Mouse (Mus musculus): ENCODE measurements at regions not wholly inside any gene's neighbourhood (a gene's known extent, or its start where the extent isn't known, plus 50 kb on each side); places are given as distances from the start of the nearest gene placed in this dataset.

DNA sequence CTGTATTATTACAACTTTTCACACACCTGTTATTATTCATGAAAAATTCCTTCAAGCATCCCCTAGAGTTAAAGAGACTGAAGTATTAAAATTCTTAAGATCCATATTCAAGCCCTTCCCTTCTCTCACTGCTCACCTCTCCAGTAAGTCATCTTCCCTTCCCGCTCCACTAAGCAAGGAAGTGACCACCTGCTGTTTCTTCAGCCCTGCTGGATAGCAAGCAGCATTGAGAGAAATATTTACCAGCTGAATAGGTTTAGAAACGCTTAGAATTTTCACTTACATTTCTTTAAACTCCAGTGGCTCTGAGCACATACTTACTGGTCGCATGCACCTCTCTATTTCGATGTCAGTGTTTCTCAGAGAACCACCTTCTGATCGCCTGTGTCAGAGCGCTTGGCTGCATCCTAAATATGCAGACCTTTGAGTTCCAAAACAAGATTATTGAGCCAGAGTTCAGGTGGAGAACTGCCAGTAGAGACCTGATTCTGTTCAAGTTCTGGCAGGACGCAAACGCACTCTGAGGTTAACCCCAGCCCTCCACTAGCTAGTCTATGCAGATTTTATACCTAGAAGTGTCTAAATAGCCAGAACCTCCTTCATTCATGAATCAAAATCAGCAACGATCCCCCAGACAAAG, 314.9 kb downstream of the Mllt3 start:
- DNase-seq, result no peak

DNA sequence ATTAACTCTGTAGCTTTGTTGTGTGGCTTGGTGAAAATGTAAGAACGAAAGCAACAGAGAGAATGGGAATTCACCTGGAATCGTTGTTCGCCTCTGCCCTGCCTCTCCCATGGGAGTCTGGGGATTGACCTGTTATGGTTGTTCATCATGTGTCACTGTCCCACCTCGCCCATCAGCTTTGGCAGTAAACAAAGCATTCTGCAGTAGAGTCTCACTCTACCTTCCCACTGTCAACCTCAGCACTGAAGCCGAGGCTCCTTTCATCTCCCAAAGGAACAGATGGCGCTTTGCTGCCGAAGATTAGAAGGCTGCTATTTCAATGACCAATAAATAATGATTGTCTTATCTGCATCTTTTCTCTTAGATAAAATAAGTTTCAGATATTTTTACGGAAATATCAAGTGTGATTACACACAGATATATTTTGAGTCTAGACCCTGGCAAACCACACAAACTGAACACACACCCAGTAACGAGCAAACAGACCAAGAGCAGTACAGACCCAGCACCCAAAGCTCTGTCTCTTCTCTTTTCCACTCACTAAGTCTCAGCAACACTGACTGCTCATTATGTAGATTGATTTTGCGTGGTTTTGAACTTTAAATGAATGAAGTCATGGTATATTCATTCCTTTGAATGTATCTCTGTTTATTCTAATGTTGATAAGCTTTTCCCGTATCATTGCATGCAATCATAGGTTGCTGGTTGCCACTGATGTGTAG, 317.8 kb downstream of the Mllt3 start:
- no peak for DNase-seq

DNA sequence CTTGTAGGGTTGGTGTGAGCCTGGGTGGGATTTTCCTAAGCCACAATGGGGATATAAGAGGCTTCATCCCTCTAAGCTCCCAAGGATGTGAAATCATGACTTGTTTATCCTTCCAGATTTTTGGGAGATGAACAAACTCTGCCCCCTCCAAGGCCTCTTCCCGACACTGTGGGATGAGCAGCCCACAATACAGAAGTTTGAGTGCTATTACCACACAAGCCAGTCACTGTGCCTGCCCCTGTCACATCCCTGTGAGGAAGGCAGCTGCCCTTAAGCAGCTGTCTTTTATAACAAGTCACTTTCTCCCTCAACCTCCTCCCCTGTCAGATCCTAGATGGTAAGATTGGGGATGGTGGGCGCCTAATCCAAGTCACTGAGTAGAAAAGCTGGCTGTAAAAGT, 320.5 kb downstream of the Mllt3 start:
- no peak for DNase-seq

DNA sequence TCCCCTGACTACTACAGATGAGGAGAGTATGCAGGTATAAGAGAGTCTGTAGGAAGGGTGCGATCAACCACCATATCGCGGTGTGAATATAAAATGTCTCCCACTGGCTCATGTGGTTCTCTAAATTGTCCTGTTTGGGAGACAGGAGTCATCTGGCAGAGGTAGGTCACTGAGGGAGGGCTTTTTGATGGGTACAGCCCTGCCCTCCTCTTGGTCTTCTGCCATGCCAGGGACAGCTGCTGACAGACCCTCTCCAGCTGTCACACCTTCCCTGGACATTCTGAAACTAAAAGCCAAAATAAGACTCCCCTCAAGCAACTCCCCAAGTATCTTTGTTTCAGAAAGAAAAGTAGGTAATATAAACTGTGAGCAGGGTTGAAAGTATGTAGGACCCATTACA, 320.9 kb downstream of the Mllt3 start:
- no peak for DNase-seq

DNA sequence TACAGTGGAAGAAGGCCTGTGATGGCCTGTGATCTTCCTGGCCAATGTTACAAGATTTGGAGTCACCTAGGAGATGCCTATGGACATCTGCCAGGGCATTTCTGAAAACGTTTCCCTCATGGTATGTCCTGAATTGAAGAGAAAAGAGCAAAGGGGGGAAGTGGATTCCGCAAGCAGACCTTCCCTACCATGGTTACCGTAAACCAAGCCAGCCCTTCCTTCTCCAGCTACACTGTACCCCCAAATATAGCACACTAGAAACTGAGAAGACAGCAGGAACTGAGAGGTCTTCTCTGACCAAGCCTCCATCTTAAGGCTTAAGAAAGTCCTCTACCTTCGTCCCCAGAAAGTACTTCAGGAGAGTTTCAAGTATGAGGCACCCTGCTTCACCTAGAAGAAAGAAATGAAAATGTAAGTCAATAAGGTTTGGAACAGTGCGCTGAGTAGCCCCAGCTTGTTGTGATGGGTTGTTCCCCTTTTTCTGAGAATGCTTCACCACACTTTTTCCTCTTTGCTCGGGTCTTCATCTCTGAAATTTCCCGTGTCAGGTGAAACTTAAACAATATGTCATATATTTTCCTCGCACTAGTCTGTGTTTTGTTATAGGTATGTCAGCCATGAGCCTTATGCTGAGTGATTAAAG, 321.9 kb downstream of the Mllt3 start:
- no peak for DNase-seq

DNA sequence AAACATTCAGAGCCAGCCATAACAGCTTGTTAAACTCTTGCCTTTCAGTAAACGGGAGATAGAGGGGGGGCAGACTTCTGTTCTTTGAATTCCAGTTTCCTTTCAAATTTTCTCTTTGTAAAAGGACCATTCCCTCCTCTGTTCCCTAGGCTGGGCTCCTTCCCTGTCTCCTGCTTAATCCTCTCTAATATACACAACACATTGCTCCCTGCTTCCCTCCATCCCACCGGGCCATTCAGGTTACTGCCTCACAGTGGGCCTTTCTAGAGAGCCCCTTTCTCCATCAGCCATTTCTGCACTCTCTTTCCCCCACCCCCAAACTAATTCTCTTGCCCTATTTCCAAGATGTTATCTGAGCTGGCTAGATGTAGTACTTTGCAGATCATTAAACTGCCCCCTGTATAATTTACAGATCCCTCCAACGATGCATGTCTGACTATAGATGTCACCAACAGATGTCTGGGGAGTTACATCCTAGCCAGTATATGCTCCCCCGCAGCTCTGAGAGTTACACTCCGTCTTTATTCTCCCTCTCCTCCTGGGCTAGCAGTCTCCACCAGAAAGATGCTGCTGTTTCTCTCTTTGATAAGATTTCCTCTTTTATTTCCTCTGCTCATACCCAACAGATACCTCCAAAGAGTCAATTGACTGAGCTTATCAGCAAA, 324.1 kb downstream of the Mllt3 start:
- no peak for DNase-seq

DNA sequence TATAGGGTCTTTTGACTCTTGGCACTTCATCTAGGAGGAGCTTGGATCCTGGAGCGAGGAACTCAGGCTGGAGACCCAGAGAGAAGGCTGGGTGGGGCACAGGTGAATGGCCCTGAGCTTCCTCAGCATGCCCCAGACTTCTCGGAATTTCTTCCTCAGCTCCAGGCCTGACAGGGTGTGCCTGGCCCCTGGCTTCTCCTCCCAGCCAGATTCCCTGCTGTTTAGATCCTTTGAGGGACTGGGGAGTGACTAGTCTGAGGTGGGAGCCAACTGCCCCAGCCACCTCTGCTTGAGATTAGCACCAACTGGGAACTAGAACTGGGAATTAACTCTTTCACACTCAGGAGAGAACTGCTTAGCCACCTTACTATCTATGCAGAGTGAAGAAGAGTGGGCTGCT, 325.8 kb downstream of the Mllt3 start:
- DNase-seq, result no peak

DNA sequence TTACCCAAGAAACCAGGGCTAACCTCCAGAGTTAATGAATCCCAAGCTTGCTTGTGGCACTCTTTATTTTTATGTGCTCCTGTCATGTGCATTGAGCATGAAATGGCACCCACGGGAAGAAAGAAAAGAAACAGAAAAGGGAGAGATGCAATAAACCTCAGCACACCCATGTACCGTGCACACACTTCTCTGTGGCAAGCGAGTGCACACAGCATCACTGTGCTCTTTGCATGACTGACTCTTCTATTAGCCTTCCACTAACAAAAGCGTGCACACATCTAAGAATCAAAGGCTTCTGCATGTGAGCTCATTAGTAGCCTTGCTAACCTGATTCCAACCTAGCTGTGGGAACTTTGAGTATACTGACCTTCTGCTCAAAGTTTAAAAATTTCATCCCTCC, 330.3 kb downstream of the Mllt3 start:
- no peak for DNase-seq

DNA sequence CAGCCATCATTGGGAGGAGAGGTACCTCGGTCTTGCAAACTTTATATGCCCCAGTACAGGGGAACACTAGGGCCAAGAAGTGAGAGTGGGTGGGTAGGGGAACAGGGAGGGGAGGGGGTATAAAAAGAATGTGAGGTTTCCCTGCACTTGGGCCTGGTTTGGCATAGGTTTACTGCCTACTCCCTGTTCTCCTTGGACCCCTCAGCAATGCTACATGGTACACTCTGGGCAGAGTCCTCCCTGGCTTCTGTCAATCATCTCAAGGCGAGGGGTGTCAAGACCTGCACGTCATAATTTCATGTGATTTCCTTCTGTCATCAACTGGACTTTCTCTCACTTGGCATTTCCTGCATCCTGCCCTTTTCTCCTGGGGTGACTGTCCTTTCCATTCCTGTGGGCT, 330.9 kb downstream of the Mllt3 start:
- DNase-seq, result no peak

DNA sequence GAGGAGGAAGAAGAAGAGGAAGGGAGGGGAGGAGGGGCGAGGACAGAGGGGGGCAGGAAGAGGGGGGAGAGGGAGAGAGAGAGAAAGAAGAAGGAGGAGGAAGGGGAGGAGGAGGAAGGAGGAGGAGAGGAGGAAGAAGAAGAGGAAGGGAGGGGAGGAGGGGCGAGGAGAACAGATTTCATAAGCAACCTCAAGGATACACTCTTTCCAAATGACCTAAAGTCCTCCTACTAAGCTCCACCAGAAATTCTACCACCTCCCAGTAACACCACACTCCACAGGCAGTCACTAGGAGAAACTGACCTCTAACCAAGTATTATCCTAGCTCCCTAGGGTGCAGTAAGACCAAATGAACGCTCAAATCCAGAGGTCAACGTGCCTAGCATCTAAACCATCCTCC, 332.1 kb downstream of the Mllt3 start:
- DNase-seq, result no peak

DNA sequence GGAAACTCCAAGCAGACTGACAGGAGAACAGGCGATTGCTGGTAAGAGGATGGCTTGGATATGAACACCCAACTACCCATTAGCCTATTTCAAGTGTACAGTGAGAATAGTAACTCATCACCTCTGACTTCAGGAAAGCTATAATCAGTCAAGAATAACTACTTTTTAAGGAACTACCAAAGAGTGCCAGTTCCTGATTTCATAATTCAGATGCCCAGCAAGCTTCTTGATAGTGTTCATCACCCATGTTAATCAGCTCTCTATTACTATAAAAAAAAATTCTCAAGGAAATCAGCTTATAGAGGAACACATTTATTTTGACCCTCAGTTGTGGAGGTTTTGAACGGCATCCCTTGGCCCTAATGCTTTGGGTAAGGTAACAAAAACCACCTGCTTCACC, 332.7 kb downstream of the Mllt3 start:
- no peak for DNase-seq

DNA sequence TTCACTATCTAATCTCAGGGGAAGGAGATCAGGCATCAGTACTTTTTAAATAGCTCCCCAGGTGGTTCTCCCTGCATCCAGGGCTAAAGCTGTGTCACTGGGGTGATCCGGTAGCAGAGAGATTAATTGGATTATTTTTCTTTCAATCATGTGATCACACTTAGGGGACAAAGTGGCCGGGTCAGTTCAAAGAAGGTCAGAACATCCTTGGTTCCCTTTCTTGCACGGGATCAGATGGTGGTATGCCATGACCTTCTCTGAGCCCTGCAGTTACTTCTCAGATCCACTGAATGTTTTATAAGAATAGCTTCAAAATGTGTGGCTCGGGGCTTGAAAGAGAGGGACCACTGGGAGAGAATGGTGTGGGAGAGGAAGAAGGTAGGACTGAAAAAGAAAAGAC, 333.6 kb downstream of the Mllt3 start:
- no peak for DNase-seq

DNA sequence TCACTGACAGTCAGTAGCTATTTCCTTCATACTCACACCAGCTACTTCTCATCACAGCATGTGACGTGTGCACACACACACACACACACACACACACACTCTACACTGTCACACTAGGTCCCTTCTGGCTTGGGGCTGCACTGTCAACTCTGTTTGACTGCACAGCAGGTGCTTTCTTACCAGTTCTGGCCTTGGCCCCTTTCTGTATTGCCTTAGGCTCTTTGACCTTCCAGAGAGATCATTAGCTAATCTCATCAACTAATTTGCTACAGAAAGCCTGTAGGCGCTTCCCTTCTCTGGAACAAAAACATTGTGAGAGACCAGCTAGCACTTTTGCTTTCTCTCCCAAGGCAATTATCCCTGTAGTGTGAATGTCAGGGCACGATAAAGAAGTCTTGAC, 334.4 kb downstream of the Mllt3 start:
- peak; percentile 78 for DNase-seq

DNA sequence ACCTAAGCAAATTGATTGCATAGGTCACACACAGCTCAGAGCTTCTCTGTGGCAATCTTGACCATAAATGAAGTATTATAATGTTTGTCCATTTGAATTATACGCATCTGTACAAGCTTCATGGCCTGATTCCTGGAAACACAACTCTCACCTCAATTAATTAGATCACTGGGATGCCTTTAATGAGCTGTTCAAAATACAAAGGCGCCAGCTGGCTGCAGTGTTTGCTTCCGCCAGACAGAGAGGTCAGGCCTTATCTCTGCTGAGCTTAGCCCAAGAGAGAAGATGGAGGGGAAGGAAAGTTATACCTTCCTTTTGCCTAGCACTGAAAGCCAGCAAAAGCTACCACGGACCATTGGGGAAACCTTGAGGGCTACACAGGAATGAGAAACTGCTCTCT, 336.2 kb downstream of the Mllt3 start:
- peak; percentile 65 for DNase-seq

DNA sequence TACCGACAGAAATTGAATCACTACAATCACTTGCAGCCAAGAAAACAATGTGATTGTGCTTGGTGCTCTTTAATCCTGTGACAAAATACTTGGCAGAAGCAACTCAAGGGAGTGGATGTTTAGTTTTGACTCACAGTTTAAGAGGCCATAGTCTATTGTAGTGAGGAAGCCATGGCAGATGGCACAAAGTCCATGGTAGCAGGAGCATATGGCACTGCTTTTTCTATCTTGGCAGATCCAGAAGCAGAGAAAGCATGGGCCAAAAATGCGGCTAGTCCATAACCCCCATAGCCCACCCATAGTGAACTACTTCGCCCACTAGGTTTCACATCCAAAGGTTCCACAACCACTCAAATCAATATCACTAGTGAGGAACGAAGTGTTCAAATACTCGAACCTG, 337.4 kb downstream of the Mllt3 start:
- DNase-seq, result no peak

DNA sequence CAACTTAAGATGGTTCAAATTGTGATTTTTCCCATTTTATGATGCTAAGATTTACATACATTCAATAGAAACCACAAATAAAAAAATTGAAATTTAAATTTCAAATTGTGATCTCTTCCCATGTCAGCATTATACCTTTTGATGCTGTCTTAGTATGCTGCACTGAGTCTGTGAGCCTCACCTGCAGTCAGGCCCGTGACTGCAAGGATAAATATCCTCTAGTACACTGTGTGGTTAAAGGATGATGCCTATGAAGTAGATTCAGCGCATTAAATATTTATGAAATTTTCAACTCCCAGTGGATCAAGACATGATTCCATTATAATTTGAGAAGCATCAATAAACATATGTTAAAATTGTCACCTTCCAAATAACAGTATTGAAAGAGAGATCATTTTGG, 340.4 kb downstream of the Mllt3 start:
- DNase-seq, result no peak

DNA sequence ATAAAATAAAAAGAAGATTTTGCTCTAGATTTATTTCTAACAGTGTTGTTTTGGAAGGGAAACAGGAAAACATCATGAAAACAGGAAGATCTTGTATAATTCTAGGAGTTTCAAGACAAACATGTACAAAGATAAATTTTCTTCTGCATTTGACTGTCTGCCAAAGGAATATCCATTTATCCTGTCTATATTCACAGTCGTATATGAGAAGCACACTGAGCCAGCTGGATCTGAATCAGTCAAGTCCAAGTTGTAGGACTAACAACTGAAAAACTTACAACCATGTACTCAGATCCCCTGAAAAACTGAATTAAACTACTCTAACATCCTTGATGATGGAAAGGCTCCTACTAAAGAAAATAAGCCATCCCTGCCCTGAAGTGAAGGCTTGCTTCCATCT, 348.2 kb downstream of the Mllt3 start:
- DNase-seq, result no peak

DNA sequence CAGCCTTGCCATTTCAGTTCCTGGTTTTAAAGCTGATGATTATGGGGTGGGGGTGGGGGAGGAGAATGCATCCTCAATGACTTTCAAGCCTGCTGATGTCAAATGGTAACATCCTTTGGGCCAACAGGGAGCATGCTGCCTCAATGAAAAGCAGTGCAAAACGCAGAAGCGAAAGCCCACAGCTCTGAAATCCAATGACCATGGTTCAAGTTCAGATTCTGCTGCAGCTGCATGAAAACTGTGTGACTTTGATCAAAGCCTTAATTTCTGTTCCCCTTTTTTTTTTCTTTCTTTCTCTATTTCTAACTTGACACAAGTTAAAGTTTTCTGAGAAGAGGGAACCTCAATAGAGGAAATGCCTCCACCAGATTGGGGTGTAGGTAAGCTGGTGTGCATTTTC, 350.4 kb downstream of the Mllt3 start:
- DNase-seq, result no peak

DNA sequence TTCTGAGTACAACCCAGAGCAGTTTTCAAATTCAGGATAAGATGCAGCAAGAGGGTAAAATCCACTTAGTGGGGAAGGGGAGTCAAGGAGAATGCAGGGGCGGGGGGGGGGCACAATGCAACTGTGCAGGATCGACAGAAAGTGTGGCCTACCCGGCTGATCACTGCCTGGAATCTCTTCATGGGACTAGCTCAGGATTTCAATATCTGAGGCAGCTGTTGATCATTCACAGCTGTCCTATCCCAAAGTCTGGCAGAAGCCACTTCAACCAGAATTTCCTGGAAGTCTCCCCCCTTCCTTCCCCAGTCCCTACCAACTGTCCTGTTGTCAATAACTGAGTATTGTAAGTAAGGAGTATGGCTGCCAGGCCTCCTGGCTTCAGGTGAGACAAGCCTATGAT, 362.1 kb downstream of the Mllt3 start:
- DNase-seq, result no peak

DNA sequence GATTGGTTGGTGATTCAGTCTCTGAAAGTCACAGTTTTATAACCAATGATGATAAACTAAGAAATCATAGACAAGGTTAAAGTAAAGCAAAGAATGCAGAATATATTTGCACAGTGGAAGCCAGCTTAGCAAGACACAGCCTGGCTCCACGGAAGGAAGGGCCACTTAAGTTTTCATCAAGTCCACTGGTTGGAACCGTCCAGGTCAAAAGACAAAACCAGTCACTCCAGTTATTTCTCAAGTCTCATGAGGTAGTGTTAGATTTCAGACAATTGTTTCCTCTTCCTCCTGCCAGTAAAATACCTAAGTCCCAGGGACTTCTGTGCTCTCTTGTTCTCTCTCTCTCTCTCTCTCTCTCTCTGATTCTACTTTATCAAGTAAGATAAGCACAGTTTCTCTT, 363.0 kb downstream of the Mllt3 start:
- DNase-seq, result no peak

DNA sequence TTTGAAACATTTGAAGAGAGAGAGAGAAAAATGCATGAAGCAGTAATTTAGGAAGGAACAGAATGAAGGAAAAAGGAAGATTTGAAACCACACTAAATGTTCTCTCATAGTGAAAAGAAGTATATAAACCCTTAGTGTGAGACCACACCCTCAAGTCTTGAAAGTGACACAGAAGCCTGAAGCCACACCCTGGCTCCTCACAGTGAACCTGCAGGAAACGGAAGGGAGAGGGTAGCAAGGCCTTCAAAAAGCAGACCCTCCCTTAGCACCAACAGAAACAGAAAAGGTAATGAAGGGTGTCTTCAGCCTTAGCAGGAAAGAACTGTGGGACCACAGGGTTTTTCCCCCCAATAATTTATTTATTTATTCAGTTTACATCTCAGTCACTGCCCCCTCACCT, 363.7 kb downstream of the Mllt3 start:
- DNase-seq, result no peak

DNA sequence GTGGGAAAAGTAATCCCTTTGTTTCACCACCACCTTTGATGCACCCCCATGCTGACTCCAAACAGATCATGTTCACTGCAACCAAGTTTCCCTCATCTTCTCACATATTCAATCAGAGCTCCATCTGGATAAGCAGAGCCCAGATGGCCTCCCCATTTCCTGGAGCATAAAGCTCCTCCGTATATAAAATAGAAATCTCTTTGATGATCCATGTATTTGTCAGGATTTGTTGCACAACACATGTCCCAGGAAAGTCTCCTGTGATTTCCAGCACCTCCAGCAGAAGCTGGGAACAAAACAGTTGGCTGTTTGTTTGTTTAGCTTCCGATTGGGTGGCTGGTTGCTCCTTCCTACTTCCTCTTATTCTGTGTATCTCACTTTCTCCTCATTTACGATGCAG, 364.9 kb downstream of the Mllt3 start:
- no peak for DNase-seq

DNA sequence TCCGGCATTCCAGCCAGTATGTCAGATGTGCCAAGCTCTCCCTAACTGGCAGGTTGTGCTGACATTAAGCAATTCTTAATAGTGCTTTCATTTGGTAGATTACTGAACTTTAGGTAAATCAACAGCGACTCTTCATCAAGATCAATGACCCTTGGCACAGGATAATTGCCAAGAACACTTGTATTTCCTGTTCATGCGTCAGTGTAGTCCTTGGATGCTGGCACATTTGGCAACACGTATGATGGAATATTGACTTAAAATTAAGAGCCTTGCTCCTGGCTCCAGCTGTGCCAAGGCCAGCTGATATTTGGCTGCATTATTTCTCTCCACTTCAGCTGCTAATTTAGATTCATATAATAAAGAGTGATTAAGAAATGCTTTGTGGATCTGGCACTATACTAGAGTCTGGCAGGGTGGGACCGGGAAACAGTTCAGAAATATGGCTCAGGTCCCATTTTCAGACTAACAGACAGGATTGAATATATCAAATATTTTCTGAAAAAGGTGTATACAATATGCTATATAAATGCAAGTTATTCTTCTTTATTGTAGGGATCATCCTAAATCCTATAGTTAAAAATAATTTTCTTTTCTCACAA, 365.5 kb downstream of the Mllt3 start:
- no peak for DNase-seq

DNA sequence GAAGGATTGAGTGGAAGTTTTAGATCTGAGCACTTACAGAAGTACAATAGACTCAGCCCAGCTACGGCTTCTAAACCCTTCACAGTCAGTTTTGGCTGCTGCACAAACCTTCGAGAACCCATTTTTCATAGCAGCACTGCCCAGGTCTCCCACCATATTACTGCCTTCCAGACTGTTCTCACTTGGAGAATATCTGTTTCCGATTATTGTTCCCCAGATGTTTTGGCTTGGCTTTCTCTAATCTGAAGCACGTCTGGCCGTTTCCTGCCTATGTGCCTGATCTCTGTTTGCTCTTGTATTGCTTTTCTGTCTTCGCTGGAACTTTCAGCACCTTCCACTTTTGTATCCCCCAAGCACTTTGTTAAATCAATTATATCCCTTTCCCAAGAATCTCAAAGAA, 368.0 kb downstream of the Mllt3 start:
- no peak for DNase-seq

Measured in retina, postnatal 1 day (tissue).